Mouse (Mus musculus): ENCODE results near the gene Gm49510.
A peak's percentile ranks its signal among the peaks of the same experiment; 100 is the strongest.

Gene Gm49510

GRCm38 (mm10) chr15:78916052-78916826, 16.8 kb downstream of the Gm49510 start:
- no peak for DNase-seq

DNA sequence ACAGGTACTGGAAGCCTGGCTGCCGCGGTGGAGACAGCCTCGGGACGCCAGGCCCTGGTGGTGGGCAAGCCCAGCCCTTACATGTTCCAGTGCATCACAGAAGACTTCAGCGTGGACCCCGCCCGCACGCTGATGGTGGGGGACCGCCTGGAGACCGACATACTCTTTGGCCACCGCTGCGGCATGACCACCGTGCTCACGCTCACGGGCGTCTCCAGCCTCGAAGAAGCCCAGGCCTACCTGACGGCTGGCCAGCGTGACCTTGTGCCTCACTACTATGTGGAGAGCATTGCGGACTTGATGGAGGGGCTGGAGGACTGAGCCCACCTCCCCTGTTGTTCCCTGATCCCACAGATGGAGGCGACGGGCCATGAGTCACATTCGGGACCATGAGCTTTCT, 18.7 kb downstream of the Gm49510 start:
- DNase-seq = no peak

GRCm38 (mm10) chr15:78919914-78920313, 20.4 kb downstream of the Gm49510 start:
- DNase-seq = no peak

- no peak for DNase-seq
These were observed 23.2 kb downstream of the Gm49510 start for GRCm38 (mm10) chr15:78922700-78923099.

- peak in 1 of 2 experiments; percentile 46 for DNase-seq
These were observed 24.1 kb downstream of the Gm49510 start for GRCm38 (mm10) chr15:78923585-78923984.

GRCm38 (mm10) chr15:78925129-78925528, 25.7 kb downstream of the Gm49510 start:
- no peak for DNase-seq

GRCm38 (mm10) chr15:78926021-78926919, 26.8 kb downstream of the Gm49510 start, which contains the start of gene Lgals1:
Gene Lgals1 (plus strand): TSS chr15:78926725.
- DNase-seq = peak; percentile 52 to 54

- no peak for DNase-seq
These were observed 27.7 kb downstream of the Gm49510 start for GRCm38 (mm10) chr15:78927021-78927787.

GRCm38 (mm10) chr15:78927788-78928457, 28.5 kb downstream of the Gm49510 start:
- DNase-seq = peak; percentile 72 to 79

DNA sequence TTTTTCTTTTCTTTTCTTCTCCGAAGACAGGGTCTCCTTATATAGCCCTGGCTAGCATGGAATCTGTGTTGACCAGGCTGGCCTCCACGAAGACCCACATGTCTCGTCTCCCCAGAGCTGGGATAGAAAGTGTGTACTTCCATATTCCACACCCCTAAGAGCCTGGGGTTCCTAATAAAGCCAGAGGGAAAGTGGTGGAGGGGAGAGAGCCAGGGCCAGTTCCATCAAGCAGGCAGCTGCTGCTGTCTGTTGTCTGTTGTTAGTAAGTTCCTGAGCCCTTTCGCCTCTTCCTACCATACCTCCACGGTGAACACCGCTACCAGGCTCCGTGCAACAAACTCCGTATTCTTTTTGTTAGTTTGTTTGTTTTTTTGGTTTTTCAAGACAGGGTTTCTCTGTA, 29.1 kb downstream of the Gm49510 start:
- DNase-seq = no peak

DNA sequence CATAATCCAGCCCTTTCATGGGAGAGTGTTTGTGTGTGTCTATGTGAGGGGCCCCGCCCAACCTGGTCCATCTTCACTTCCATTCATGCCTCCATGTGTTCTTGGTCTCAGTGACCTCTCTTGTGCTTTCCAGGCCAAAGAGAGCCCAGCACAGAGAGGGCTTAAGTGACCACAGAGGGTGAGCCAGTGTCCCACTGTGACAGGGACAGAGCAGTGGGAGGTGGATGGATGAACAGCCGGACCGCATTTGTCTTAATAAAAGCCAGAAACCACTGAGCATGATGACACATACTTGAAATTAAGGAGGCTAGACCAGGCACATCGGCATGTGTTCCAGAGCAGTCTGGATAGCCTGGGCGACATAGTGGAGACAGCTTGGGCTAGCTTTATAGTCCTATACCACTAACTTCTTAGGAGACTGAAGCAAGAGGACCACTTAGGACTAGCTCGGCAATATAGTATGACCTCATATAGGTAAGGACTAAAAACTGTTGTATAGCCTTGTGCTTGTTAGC, 30.8 kb downstream of the Gm49510 start:
- DNase-seq = no peak

DNA sequence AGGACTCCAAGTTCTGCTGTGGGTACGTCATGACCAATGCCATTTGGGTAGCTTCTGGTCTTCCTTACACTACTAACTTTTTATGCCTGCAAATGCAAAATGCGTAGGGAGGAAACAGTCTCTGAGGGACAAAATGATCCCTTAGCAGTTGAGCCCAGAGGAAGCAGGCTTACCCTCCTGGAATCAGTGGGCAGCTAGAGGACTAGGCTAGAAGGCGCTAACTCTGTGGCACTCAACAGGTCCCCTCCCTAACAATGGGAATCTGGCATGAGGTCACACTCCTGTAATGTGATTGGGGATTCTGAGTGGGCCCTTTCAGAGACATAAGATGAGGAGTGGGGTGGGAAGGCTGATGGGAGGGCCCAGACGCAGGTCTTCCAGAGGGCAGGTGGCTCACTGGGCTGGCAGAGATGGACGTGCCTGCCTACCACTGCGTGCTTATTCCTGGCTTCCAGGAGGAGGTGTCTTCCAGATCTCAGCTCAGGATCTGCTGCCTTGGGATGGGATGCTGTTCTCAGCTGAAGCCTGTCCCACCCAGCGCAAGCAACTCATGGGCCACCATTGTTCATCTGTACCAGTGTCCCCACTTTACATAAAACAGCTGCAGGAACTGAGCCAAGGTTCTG, 31.4 kb downstream of the Gm49510 start:
- no peak for DNase-seq

DNA sequence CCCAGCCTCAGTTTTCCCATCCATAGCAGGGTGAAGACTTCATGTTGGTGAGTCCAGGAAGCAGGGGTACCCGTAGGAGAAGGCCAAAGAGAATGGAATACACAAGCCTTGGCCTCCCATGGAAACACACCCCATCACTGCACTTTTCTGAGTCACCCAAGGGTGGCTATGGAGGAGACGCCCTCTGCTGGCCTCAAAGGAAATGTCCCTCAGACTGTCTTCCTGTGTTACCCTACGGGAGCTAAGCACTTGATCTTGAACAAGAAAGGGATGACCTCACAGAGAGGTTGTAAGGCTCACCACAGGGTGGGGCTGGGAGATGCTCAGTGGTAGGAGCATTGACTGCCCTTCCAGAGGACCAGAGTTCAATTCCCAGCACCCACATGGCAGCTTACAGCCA, 32.1 kb downstream of the Gm49510 start:
- peak; percentile 41 to 59 for DNase-seq

DNA sequence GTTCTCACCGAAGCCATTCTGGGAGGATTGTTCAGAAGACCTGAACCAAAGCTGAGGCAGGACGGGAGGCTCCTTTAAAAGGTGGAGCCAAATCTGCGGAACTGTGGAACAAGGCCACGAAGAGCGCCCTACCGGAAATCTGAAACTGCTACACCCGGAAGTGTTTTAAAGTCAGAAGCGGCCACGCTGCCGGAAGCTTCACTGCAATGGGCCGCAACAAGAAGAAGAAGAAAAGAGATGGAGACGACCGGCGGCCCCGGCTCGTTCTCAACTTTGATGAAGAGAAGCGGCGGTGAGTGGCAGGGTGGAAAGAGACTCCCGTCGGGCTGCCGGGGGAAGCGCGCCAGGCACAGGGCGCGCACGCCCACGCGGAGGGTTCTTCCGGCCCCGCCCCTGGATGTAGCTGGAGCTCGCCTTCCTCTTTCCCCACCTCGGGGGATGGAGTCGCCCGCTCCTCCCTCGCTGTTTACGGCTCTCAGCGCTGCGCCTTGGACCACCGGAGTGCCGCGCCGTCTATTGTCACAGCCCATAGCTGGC, 35.4 kb downstream of the Gm49510 start, which contains the start of gene Nol12:
Gene Nol12, plus strand, starts transcription at position 150 of the 537 bp plus-strand sequence.
- peak; percentile 65 to 79 for DNase-seq

- no peak for DNase-seq
These were observed 36.9 kb downstream of the Gm49510 start for GRCm38 (mm10) chr15:78936403-78936802.

- no peak for DNase-seq
These were observed 37.8 kb downstream of the Gm49510 start for GRCm38 (mm10) chr15:78937311-78937710.

DNA sequence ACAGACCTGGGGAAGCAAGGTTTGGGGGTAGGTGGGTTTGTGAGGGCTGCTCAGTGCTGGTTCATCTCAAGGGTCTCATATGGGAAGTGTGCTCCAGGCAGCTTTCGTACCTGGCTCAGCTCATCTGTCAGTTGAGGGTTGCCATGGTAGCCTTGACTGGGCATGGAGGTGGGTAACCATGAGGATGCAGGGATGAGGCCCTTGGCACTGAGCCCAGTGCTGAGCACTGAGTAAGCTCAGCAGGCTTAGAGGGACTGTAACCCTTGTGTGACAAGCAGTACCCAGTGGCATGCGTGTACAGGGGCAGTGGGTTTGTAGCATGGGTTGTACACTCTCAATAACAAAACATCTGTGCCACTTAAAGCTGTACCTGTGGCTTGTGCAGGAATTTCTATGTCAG, 38.5 kb downstream of the Gm49510 start:
- no peak for DNase-seq

- DNase-seq = no peak
These were observed 40.9 kb downstream of the Gm49510 start for GRCm38 (mm10) chr15:78940325-78940724.

DNA sequence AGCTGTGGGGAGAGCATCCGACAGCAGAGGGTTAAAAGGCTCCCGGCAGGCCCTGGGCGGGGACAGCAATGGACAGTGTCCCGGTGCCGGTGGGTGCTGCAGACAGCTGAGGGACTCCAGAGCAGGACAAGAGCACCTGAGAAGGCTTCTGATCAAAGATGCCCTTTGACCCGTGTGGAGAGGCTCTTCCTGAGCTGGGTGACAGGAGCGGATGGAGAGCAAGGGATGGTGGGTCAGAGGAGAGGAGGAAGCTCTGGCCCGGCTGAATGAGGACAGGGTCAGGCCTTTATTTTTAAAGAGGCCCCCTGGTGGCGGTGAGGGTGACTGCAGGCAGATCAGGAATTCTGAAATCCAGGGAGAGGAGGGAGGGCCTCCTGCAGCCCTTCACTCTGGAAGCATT, 43.2 kb downstream of the Gm49510 start:
- DNase-seq = peak; percentile 38 to 69

- DNase-seq = no peak
These were observed 46.8 kb downstream of the Gm49510 start for GRCm38 (mm10) chr15:78946232-78946631.

GRCm38 (mm10) chr15:78947657-78948056, 48.2 kb downstream of the Gm49510 start, which contains the start of gene Triobp:
Gene Triobp (plus strand): TSS chr15:78947724.
- peak; percentile 32 to 50 for DNase-seq
